In genomic region chr6:121069156-121069555, GRCm38 (mm10) we compare ENCODE assay signal across 18 mouse cellular contexts.
DNase-seq lines count a peak whose midpoint lies in the region; ATAC-seq and TF ChIP-seq lines count a peak whose summit lies in the region.
"Had no signal": no experiment of that assay in that cellular context is flagged by ENCODE, and none has a peak within 500 bp of the region (broad histone marks: within the 10 kb centered on the region; RNA-seq: fewer than 3 reads in every experiment).

No protein-coding gene starts in this region.

- H3K36me3 ChIP-seq in heart, embryonic 12.5 days = no peaks in the 10 kb centered on the region
- H3K36me3 ChIP-seq in CH12.LX (replicated peaks in 1 of 2; ENCODE audit: control insufficient read depth in 1 of 2, insufficient read depth in 1 of 2, low read length in 1 of 2) = peaks cover 0 to 40% of the 10 kb centered on the region in 2 experiments
- no peaks in the 10 kb centered on the region for H3K36me3 ChIP-seq in heart, embryonic 16.5 days (ENCODE audit: control insufficient read depth, insufficient read depth)
- H3K36me3 ChIP-seq: neural tube, embryonic 15.5 days had no signal

- in situ Hi-C loops in CH12.LX (cut with MboI; ENCODE audit: low pct_ligation_motif_present, low pct_unique_long_range_greater_than_20kb, low sequenced_read_pairs) = loop anchor here (5.0 kb wide), 1 partner anchor 33 kb away; no protein-coding TSS in a partner anchor

- dilution Hi-C loops in CH12.LX (cut with MboI; ENCODE audit: extremely low pct_ligation_motif_present, extremely low pct_unique_long_range_greater_than_20kb, low sequenced_read_pairs) = no loop called here

- TF ChIP-seq CTCF in CH12.LX (conservative IDR thresholded peaks at IDR 0.05 in 1 of 2, IDR thresholded peaks at IDR 0.05 in 1 of 2; ENCODE audit: low read depth in 2 of 2, low read length in 2 of 2) = no peak

- peak overlapping the region; percentile 6; the same call in 1 of the 2 replicates for H3K4me2 ChIP-seq in heart, embryonic 12.5 days
- peak overlapping the region; percentile 29 for H3K4me2 ChIP-seq in CH12.LX (ENCODE audit: insufficient read depth, low read depth, poor library complexity, severe bottlenecking)
- 0 out of 2 replicates have a peak overlapping the region, but pooled peaks have one; percentile 2 for H3K4me2 ChIP-seq in heart, embryonic 16.5 days (ENCODE audit: low read depth, low read length)
- H3K4me2 ChIP-seq: lung, embryonic 14.5 days; neural tube, embryonic 15.5 days had no signal

- no peak overlapping the region for H3K4me3 ChIP-seq in heart, embryonic 12.5 days
- H3K4me3 ChIP-seq in CH12.LX (replicated peaks in 1 of 3; ENCODE audit: low read depth in 2 of 3, low read length in 2 of 3, poor library complexity in 1 of 3) = peak overlapping the region in 1 of 3 experiments; percentile 4
- no peak overlapping the region for H3K4me3 ChIP-seq in heart, embryonic 16.5 days (ENCODE audit: low read length)
- H3K4me3 ChIP-seq: neural tube, embryonic 15.5 days had no signal

- no peak for DNase-seq in heart, adult 8-10 months (ENCODE audit: low spot score)
- peak; percentile 87 for DNase-seq in CH12.LX (ENCODE audit: extremely low read depth)
- DNase-seq in thymus, postnatal 10 days (ENCODE audit: low spot score in 2 of 2) = no peak
- no peak for DNase-seq in lung, postnatal 25 days (ENCODE audit: low spot score)
- DNase-seq: adrenal gland, postnatal 10 days; cerebellum, adult 9-10 months; kidney, adult 18-20 months; kidney, postnatal 25 days; lung, embryonic 14.5 days; retina, postnatal 1 day; thymus, adult 2 months had no signal

- TF ChIP-seq POLR2A in CH12.LX (IDR thresholded peaks at IDR 0.05; ENCODE audit: low read depth, low read length) = 0 out of 2 replicates have a peak, but pooled peaks have one; percentile 14

- no peaks in the 10 kb centered on the region for H3K27me3 ChIP-seq in heart, embryonic 12.5 days (replicated peaks)
- no peaks in the 10 kb centered on the region for H3K27me3 ChIP-seq in CH12.LX (replicated peaks)
- H3K27me3 ChIP-seq in heart, embryonic 16.5 days (ENCODE audit: control insufficient read depth, insufficient read depth, low read length) = no peaks in the 10 kb centered on the region
- H3K27me3 ChIP-seq: neural tube, embryonic 15.5 days had no signal

- peaks cover 88% of the 10 kb centered on the region for H3K4me1 ChIP-seq in heart, embryonic 12.5 days (replicated peaks)
- H3K4me1 ChIP-seq in CH12.LX (ENCODE audit: control insufficient read depth in 1 of 2, insufficient read depth in 2 of 2) = peaks cover 58 to 97% of the 10 kb centered on the region in 2 experiments
- H3K4me1 ChIP-seq in heart, embryonic 16.5 days (ENCODE audit: control insufficient read depth, insufficient read depth, low read length) = peaks cover 77% of the 10 kb centered on the region

- WGBS in heart, embryonic 12.5 days = 25% methylated on average over 8 of the region's 8 CpGs
- 22% methylated on average over 8 of the region's 8 CpGs for WGBS in heart, embryonic 16.5 days

- H3K79me2 ChIP-seq in CH12.LX (replicated peaks; ENCODE audit: control insufficient read depth, extremely low read depth, insufficient read depth, poor library complexity, severe bottlenecking) = peaks cover 9% of the 10 kb centered on the region

- peak; percentile 85 for TF ChIP-seq EP300 in CH12.LX (IDR thresholded peaks at IDR 0.05; ENCODE audit: low read length)

- no peaks in the 10 kb centered on the region for H3K9me3 ChIP-seq in heart, embryonic 12.5 days (replicated peaks)
- H3K9me3 ChIP-seq in CH12.LX (replicated peaks; ENCODE audit: low read length) = no peaks in the 10 kb centered on the region
- no peaks in the 10 kb centered on the region for H3K9me3 ChIP-seq in heart, embryonic 16.5 days (replicated peaks; ENCODE audit: control insufficient read depth, low read length)
- H3K9me3 ChIP-seq: G1E; neural tube, embryonic 15.5 days had no signal

- ATAC-seq in heart, embryonic 12.5 days (ENCODE audit: insufficient number of reproducible peaks, low FRiP score) = peak; percentile 66
- peak; percentile 66 for ATAC-seq in heart, embryonic 16.5 days (replicated peaks; ENCODE audit: extremely low read depth, insufficient read depth, low FRiP score)
- ATAC-seq in megakaryocyte progenitor cell, adult 5-6 weeks (replicated peaks; ENCODE audit: poor library complexity) = peak; percentile 74
- ATAC-seq: forebrain, embryonic 14.5 days; hindbrain, postnatal 0 days had no signal

- no peak; the same call in 1 of the 2 replicates for TF ChIP-seq RAD21 in CH12.LX (IDR thresholded peaks at IDR 0.05; ENCODE audit: low read depth, low read length)

- H3K9ac ChIP-seq in heart, embryonic 12.5 days = no peak overlapping the region
- H3K9ac ChIP-seq in CH12.LX (ENCODE audit: insufficient read depth, low read depth) = peak overlapping the region; percentile 50; the same call in 1 of the 2 replicates
- H3K9ac ChIP-seq in heart, embryonic 16.5 days (ENCODE audit: low read length) = no peak overlapping the region
- H3K9ac ChIP-seq: lung, embryonic 14.5 days; neural tube, embryonic 15.5 days had no signal

- peak overlapping the region; percentile 89 for H3K27ac ChIP-seq in heart, embryonic 12.5 days (ENCODE audit: poor library complexity, severe bottlenecking)
- 0 out of 2 replicates have a peak overlapping the region, but pooled peaks have one; percentile 19 for H3K27ac ChIP-seq in CH12.LX (ENCODE audit: insufficient read depth, low read depth)
- H3K27ac ChIP-seq in heart, embryonic 16.5 days (ENCODE audit: low read length) = peak overlapping the region; percentile 83
- H3K27ac ChIP-seq: hindbrain, postnatal 0 days; neural tube, embryonic 15.5 days had no signal

TF ChIP-seq in CH12.LX, 34 proteins besides CTCF, POLR2A, EP300 and RAD21:
- no peak for TF ChIP-seq USF1 (IDR thresholded peaks at IDR 0.05; ENCODE audit: low read depth, low read length)
- peak; percentile 79 for TF ChIP-seq SIN3A (IDR thresholded peaks at IDR 0.05; ENCODE audit: low read length)
- peak; percentile 55 for TF ChIP-seq HCFC1 (IDR thresholded peaks at IDR 0.05; ENCODE audit: low read depth, low read length)
- TF ChIP-seq SMC3 (IDR thresholded peaks at IDR 0.05; ENCODE audit: low read depth, low read length) = no peak
- 0 out of 2 replicates have a peak, but pooled peaks have one; percentile 17 for TF ChIP-seq CHD2 (IDR thresholded peaks at IDR 0.05; ENCODE audit: low read length)
- peak; percentile 48; the same call in 1 of the 2 replicates for TF ChIP-seq MAFK (IDR thresholded peaks at IDR 0.05; ENCODE audit: insufficient replicate concordance, low read length)
- no peak for TF ChIP-seq PAX5 (IDR thresholded peaks at IDR 0.05; ENCODE audit: low read length)
- TF ChIP-seq TBP (conservative IDR thresholded peaks at IDR 0.05; ENCODE audit: low read depth, low read length) = 0 out of 2 replicates have a peak, but pooled peaks have one; percentile 15
- TF ChIP-seq MAZ (IDR thresholded peaks at IDR 0.05; ENCODE audit: low read depth, low read length) = peak; percentile 61; the same call in 1 of the 2 replicates
- peak; percentile 93 for TF ChIP-seq JUND (conservative IDR thresholded peaks at IDR 0.05; ENCODE audit: low read depth, low read length)
- TF ChIP-seq ZNF384 (IDR thresholded peaks at IDR 0.05; ENCODE audit: low read depth, low read length) = no peak
- no peak for TF ChIP-seq ZMIZ1 (IDR thresholded peaks at IDR 0.05; ENCODE audit: low read depth, low read length)
- TF ChIP-seq USF2 (conservative IDR thresholded peaks at IDR 0.05; ENCODE audit: low read depth, low read length) = no peak
- TF ChIP-seq CHD1 (IDR thresholded peaks at IDR 0.05; ENCODE audit: low read depth, low read length) = peak; percentile 81; the same call in 1 of the 2 replicates
- no peak for TF ChIP-seq UBTF (IDR thresholded peaks at IDR 0.05; ENCODE audit: low read depth, low read length)
- peak; percentile 90 for TF ChIP-seq MYC (IDR thresholded peaks at IDR 0.05; ENCODE audit: low read depth, low read length)
- TF ChIP-seq POLR2AphosphoS2 (IDR thresholded peaks at IDR 0.05; ENCODE audit: low read depth, low read length) = no peak
- TF ChIP-seq ZC3H11A (IDR thresholded peaks at IDR 0.05; ENCODE audit: low read depth, low read length) = no peak
- peak; percentile 77 for TF ChIP-seq NRF1 (IDR thresholded peaks at IDR 0.05; ENCODE audit: low read depth, low read length)
- TF ChIP-seq E2F4 (IDR thresholded peaks at IDR 0.05; ENCODE audit: insufficient replicate concordance, low read depth, low read length) = no peak
- 0 out of 2 replicates have a peak, but pooled peaks have one; percentile 24 for TF ChIP-seq GABPA (IDR thresholded peaks at IDR 0.05; ENCODE audit: insufficient replicate concordance, low read depth, low read length)
- peak; percentile 94 for TF ChIP-seq IRF4 (IDR thresholded peaks at IDR 0.05; ENCODE audit: low read depth, low read length)
- peak; percentile 98 for TF ChIP-seq ETS1 (conservative IDR thresholded peaks at IDR 0.05; ENCODE audit: low read depth, low read length)
- TF ChIP-seq BHLHE40 (IDR thresholded peaks at IDR 0.05; ENCODE audit: low read depth, low read length) = peak; percentile 99
- peak; percentile 87 for TF ChIP-seq MXI1 (IDR thresholded peaks at IDR 0.05; ENCODE audit: low read depth, low read length)
- no peak for TF ChIP-seq RCOR1 (conservative IDR thresholded peaks at IDR 0.05; ENCODE audit: low read depth, low read length)
- no peak for TF ChIP-seq NELFE (IDR thresholded peaks at IDR 0.05; ENCODE audit: low read depth, low read length)
- TF ChIP-seq JUN (IDR thresholded peaks at IDR 0.05; ENCODE audit: insufficient read depth, low read depth, low read length) = peak; percentile 98
- peak; percentile 79 for TF ChIP-seq TCF12 (IDR thresholded peaks at IDR 0.05; ENCODE audit: low read depth, low read length)
- peak; percentile 82 for TF ChIP-seq MEF2A (IDR thresholded peaks at IDR 0.05; ENCODE audit: borderline replicate concordance, low read depth, low read length)
- no peak for TF ChIP-seq ZKSCAN1 (IDR thresholded peaks at IDR 0.05; ENCODE audit: borderline replicate concordance, low read depth, low read length)
- TF ChIP-seq KAT2A (IDR thresholded peaks at IDR 0.05; ENCODE audit: insufficient replicate concordance, low read length) = no peak
- TF ChIP-seq ELF1 (IDR thresholded peaks at IDR 0.05; ENCODE audit: low read depth, low read length) = peak; percentile 42; the same call in 1 of the 2 replicates
- peak; percentile 87 for TF ChIP-seq MAX (IDR thresholded peaks at IDR 0.05; ENCODE audit: low read length)

Comparison
In these comparisons a context has a peak if more than half of its experiments do, and no peak if none do; other contexts are left out.
1. H3K27ac ChIP-seq: peak in every context shown above with its lines; median percentile 89 in heart, embryonic 12.5 days; 83 in heart, embryonic 16.5 days; 19 in CH12.LX.